Mouse (Mus musculus) bone marrow, adult 2 months (tissue): ENCODE measurements around the gene Prdm12.

Experiments
- CTCF ChIP-seq: fragments of 200-500 bp; IDR thresholded peaks from 2 replicates; pipeline ENCODE4 v1.5.1; 2011; ENCODE audit warnings: low read length, control low read depth; ENCODE audit not compliant: control insufficient read depth, insufficient read depth
- POLR2A ChIP-seq: fragments of 200-500 bp; IDR thresholded peaks from 2 replicates; pipeline ENCODE4 v1.6.1; 2011; ENCODE audit warnings: low read depth, mild to moderate bottlenecking, control low read depth, low read length, borderline replicate concordance; ENCODE audit not compliant: control insufficient read depth

DNA sequence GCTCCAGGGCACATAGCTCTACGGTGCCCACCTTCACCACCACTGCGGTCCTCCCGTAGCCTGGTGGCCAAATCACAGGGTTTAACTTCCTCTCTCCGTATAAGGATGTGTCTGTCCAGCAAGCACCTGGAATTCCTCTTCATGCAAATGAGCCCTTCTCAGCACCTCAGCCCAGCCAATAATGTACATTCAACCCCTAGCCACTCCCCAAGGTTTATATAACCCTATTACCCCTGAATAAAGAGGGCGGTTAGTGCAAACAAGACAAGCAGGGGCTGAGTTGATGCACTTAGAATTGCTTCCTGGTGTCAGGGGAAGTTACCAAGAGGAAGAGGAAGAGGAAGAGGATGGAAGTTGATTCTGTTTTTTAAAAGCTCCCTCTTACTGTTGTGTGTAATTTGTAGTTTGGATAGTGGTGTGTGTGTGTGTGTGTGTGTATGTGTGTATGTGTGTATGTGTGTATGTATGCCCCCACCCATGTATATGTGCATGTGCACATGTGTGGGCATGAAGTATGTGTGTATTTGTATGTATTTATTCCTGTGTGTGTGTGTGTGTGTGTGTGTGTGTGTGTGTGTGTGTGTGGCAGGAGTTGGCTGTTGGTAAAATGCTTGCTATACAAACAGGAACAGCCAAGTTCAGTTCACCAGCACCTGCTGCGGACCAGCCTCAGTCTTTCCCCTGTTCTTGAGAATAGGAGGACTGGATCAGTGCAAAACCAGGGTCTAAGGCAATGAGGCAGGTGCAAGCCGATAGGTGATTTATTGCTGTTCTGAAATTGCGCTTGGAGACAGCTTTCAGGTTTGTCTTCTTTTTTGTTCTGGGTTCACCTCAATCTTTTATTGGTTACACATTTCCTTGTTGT lies 23.3 kb downstream of the Prdm12 start:
- TF ChIP-seq POLR2A (no peak), CTCF (no peak)
